Mouse (Mus musculus) neutrophil, adult 59 days (primary cell): Measurements from ENCODE around the gene Itga9. TPM values are rescaled to one million over a fixed set of nuclear protein-coding genes. Genes with fewer than 3 reads are reported as not detected.

Experiments used
- total RNA-seq, 2 experiments: library from RNA; stranded (reverse); gene quantifications; 1 replicate in 1 of 2; 2 replicates in 1 of 2; pipeline ENCODE4 v1.2.4; 2023

Gene Itga9
- total RNA-seq = under 1 TPM; 0.09 to 0.51 TPM

DNA sequence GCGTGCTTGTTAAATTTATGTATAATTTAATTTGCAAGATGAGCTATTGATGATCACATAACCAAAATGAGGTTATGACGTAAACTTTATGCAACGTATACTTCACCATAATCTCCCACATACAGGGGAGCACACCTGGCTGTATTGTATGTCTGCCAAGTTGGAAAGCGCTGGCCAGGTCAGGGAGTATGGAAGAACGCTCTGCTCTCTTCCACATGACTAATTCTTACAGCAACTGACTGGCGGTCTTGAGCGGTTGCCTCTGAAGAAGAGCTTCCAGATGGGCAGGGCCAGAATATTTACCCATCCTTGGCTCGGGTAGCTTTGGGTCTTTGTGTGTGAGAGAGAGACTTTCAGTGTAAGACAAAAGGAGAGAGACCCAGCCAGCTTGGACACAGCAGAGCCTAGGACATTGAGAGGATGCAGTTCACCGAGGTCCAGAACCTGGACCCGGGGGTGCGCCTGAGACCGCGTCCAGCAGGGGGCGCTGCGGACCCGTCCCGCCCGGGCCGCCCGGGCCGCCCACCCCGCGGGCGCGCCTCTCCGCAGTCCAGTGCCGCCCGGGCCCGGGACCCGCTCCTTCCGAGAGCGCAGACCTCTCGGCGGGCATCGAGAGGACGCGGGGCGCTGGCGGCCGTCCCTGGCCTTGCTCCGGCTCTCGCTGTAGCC lies at the start of gene Itga9:
TSS of gene Itga9 (plus strand) at position 543 of the 669 bp plus-strand sequence.

DNA sequence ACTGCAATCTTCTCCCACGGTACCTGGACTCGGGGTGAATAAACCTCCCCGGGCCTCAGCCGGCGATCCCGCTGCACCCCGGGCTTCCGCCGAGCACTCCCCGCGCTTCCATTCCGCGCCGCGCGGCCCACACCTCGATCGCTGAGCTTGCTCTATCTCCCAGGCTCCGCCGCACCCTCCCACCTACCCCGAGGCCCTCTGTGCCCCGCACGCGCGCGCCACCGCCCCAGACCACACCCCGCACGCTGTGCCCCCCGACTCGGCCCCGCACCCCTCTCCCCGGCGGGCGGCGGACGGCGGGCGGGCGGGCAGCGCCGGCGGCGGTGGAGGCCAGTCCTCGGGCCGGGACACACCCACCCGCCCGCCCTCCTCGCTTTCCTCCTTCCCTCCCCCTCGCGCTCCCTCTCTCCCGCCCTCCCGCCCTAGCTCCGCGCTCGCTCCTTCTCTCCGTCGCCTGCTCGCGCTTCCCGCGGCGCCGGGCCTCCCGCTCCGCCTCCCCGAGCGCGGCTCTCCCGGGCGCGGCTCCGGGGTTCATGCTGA lies 319.7 kb downstream of the Itga9 start, which contains the start of gene Ctdspl:
TSS of gene Ctdspl (plus strand) at position 343 of the 540 bp plus-strand sequence.

Other genes with a start within 250 kb of the Itga9 start
- under 1 TPM in 1 of 2 experiments, not detected in 1; 0.22 TPM for gene Eomes, start 128.5 kb upstream of the Itga9 start, total RNA-seq
- 10 to 100 TPM; 37.4 to 39.4 TPM for gene Golga4, start 100.4 kb upstream of the Itga9 start, total RNA-seq